Mouse (Mus musculus) spleen, adult 2 months (tissue): ENCODE data around the gene Clybl. TPM values are rescaled to one million over a fixed set of nuclear protein-coding genes. Genes with fewer than 3 reads are reported as not detected.

Experiments used
- DNase-seq, 2 experiments: peaks; one replicate each; pipeline versions ENCODE4 v3.0.0 to v3.0.0-alpha.2; 2012 to 2021; ENCODE audit warnings: low spot score in 2 of 2, low read depth in 1 of 2
- H3K27ac ChIP-seq: fragments of 200-500 bp; 2 replicates; pipeline ENCODE4 v1.5.1; 2012; ENCODE audit warnings: low read length, inconsistent platforms; ENCODE audit not compliant: insufficient read depth
- H3K27me3 ChIP-seq: fragments of 200-500 bp; 2 replicates; pipeline ENCODE4 v1.6.1; 2012; ENCODE audit warnings: mild to moderate bottlenecking, moderate library complexity, low read length, inconsistent platforms; ENCODE audit not compliant: control insufficient read depth, insufficient read depth
- H3K36me3 ChIP-seq: fragments of 200-500 bp; 2 replicates; pipeline ENCODE4 v1.6.1; 2012; ENCODE audit warnings: mild to moderate bottlenecking, low read length, inconsistent platforms; ENCODE audit not compliant: control insufficient read depth, insufficient read depth
- H3K4me1 ChIP-seq: fragments of 200-500 bp; 2 replicates; pipeline ENCODE4 v1.6.1; 2011; ENCODE audit warnings: inconsistent platforms; ENCODE audit not compliant: control insufficient read depth, insufficient read depth, insufficient read length
- H3K4me3 ChIP-seq: fragments of 200-500 bp; 2 replicates; pipeline ENCODE4 v1.5.1; 2011; ENCODE audit warnings: mild to moderate bottlenecking, inconsistent platforms; ENCODE audit not compliant: insufficient read depth, insufficient read length; ENCODE audit errors: extremely low read depth
- CTCF ChIP-seq: fragments of 200-500 bp; IDR thresholded peaks from 2 replicates; pipeline ENCODE4 v1.5.1; 2011; ENCODE audit warnings: mild to moderate bottlenecking, inconsistent platforms; ENCODE audit not compliant: insufficient read depth, insufficient read length, insufficient replicate concordance; ENCODE audit errors: extremely low read depth
- POLR2A ChIP-seq: fragments of 200-500 bp; IDR thresholded peaks from 2 replicates; pipeline ENCODE4 v1.6.1; 2011; ENCODE audit warnings: low read depth, low read length, inconsistent platforms
- WGBS: fragments of 180-500 bp; shearing (Covaris S2); methylation state at CpG from one replicate; pipeline ENCODE4 v1.1.7; 2018; 5-methylcytosine and 5-hydroxymethylcytosine counted together
- polyA plus RNA-seq: library from polyadenylated mRNA; depleted of rRNA; stranded (reverse); fragments of >200 nt; gene quantifications from 2 replicates; pipeline ENCODE4 v1.2.3, GENCODE M21; 2012

The Clybl gene
- polyA plus RNA-seq, 1 experiment: 2.1 TPM

- no peaks in the 10 kb centered on the region for H3K27me3 ChIP-seq
- H3K4me3 ChIP-seq: no peak overlapping the region
- no peaks in the 10 kb centered on the region for H3K4me1 ChIP-seq
- no peak for TF ChIP-seq CTCF
- TF ChIP-seq POLR2A: no peak
- H3K36me3 ChIP-seq: no peaks in the 10 kb centered on the region
- WGBS: 91% methylated on average over 22 of the region's 22 CpGs
- H3K27ac ChIP-seq: no peak overlapping the region
- DNase-seq: no peak
These were observed 45.4 kb downstream of the Clybl start for GRCm38 (mm10) chr14:122226666-122227453.

GRCm38 (mm10) chr14:122227454-122227951 lies 46.0 kb downstream of the Clybl start:
- Histone ChIP-seq H3K36me3 (no peaks in the 10 kb centered on the region), H3K4me3 (no peak overlapping the region), H3K4me1 (no peaks in the 10 kb centered on the region), H3K27ac (no peak overlapping the region), H3K27me3 (no peaks in the 10 kb centered on the region)
- no peak for DNase-seq
- WGBS: 87% methylated on average over 14 of the region's 14 CpGs
- TF ChIP-seq CTCF: no peak

- no peak for DNase-seq
- TF ChIP-seq POLR2A (no peak), CTCF (no peak)
- Histone ChIP-seq H3K27ac (no peak overlapping the region), H3K36me3 (no peaks in the 10 kb centered on the region), H3K27me3 (no peaks in the 10 kb centered on the region), H3K4me1 (no peaks in the 10 kb centered on the region), H3K4me3 (no peak overlapping the region)
- 82% methylated on average over 23 of the region's 23 CpGs for WGBS
These were observed 47.5 kb downstream of the Clybl start for GRCm38 (mm10) chr14:122228816-122229551.

DNA sequence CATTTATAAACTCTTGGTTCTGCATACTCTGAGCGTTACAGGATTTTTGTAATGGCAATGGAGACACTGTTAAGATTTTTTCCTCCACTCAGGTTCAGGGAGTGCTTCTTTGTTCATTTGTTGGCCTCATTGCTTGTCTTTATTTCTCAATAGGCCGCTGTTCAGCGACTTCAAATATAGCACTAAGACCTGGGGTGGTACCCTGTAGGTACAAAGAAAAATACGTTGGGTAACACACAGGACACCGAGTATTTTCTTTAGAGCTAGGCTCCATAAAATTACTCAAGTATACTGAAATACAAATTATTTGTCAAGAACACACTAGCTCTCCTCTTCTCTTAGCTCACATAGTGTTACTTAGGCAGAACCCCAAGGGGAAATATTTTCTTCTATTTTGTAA lies 48.5 kb downstream of the Clybl start:
- H3K4me1 ChIP-seq: no peaks in the 10 kb centered on the region
- H3K27ac ChIP-seq: no peak overlapping the region
- no peaks in the 10 kb centered on the region for H3K36me3 ChIP-seq
- 92% methylated on average over 5 of the region's 5 CpGs for WGBS
- no peak overlapping the region for H3K4me3 ChIP-seq
- DNase-seq: no peak
- TF ChIP-seq CTCF: no peak
- no peak for TF ChIP-seq POLR2A
- no peaks in the 10 kb centered on the region for H3K27me3 ChIP-seq

DNA sequence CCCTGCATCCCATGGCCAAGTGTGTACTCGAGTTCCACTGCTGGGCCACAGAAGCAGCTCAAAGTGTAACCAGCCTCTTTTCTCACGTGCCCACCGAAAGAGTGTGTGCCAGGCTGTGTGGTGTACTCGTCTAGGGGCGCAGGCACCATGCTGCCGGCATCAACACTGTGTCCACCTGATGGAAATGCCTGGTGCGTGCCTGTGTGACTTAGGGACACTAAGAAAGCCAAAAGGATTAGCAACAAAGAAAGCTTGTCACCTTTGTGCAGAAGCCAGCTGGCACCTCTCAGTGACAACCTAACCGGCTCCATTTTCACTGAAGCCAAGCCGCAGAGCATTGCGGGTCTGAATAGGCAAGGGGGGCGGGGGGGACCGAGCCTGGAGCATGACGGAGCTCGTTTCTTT lies 49.1 kb downstream of the Clybl start:
- no peaks in the 10 kb centered on the region for H3K27me3 ChIP-seq
- no peaks in the 10 kb centered on the region for H3K4me1 ChIP-seq
- no peak overlapping the region for H3K27ac ChIP-seq
- TF ChIP-seq CTCF (no peak), POLR2A (no peak)
- 87% methylated on average over 14 of the region's 14 CpGs for WGBS
- H3K4me3 ChIP-seq: no peak overlapping the region
- H3K36me3 ChIP-seq: no peaks in the 10 kb centered on the region
- no peak for DNase-seq

- Histone ChIP-seq H3K27ac (no peak overlapping the region), H3K4me1 (no peaks in the 10 kb centered on the region), H3K4me3 (no peak overlapping the region), H3K36me3 (no peaks in the 10 kb centered on the region), H3K27me3 (no peaks in the 10 kb centered on the region)
- TF ChIP-seq POLR2A (no peak), CTCF (no peak)
- 94% methylated on average over 10 of the region's 10 CpGs for WGBS
- DNase-seq: no peak
These were observed 49.6 kb downstream of the Clybl start for GRCm38 (mm10) chr14:122231073-122231472.

- TF ChIP-seq CTCF: no peak
- no peak for TF ChIP-seq POLR2A
- no peak for DNase-seq
- Histone ChIP-seq H3K27me3 (no peaks in the 10 kb centered on the region), H3K27ac (no peak overlapping the region), H3K4me3 (no peak overlapping the region), H3K36me3 (no peaks in the 10 kb centered on the region), H3K4me1 (no peaks in the 10 kb centered on the region)
- 91% methylated on average over 19 of the region's 19 CpGs for WGBS
These were observed 51.8 kb downstream of the Clybl start for GRCm38 (mm10) chr14:122233212-122233714.
